Comparison of ENCODE assay signal across 12 mouse cellular contexts in genomic region chr14:122726456-122726855, GRCm38 (mm10).
"Had no signal": no experiment of that assay in that cellular context is flagged by ENCODE, and none has a peak within 500 bp of the region (broad histone marks: within the 10 kb centered on the region; RNA-seq: fewer than 3 reads in every experiment).

No protein-coding gene starts in this region.

- DNase-seq: retina, postnatal 1 day; right cerebral cortex, adult 18-20 months; right cerebral cortex, postnatal 14 days; right cerebral cortex, postnatal 25 days; right cerebral cortex, postnatal 4 days; spleen, adult 18-20 months; thymus, adult 18-20 months; thymus, adult 2 months; thymus, postnatal 14 days; thymus, postnatal 25 days; thymus, postnatal 36 days; thymus, postnatal 4 days had no signal
